Mouse (Mus musculus) liver, embryonic 14.5 days (tissue): ENCODE measurements around the gene Apbb1ip. TPM values are rescaled to one million over a fixed set of nuclear protein-coding genes. Genes with fewer than 3 reads are reported as not detected.

Experiments used
- ATAC-seq: fragments of 200-750 bp; cut with Nextera tagmentation; 2 replicates; pipeline ENCODE4 v1.8.0; 2017; ENCODE audit warnings: moderate number of reproducible peaks, mild to moderate bottlenecking, moderate library complexity; ENCODE audit not compliant: insufficient read depth
- DNase-seq, 3 experiments: peaks; one replicate each; pipeline ENCODE4 v3.0.0-alpha.2; 2012 to 2013; ENCODE audit warnings: low read depth in 3 of 3, low spot score in 3 of 3
- H3K27ac ChIP-seq: fragments of 300-500 bp; sonication (generic); 2 replicates; pipeline ENCODE4 v1.5.1; 2014; ENCODE audit warnings: moderate library complexity, mild to moderate bottlenecking, control low read depth, inconsistent platforms
- H3K27me3 ChIP-seq: fragments of 300-500 bp; sonication (generic); 2 replicates; pipeline ENCODE4 v1.6.1; 2014; ENCODE audit warnings: mild to moderate bottlenecking, low read length, moderate library complexity; ENCODE audit not compliant: control insufficient read depth, insufficient read depth
- H3K36me3 ChIP-seq: fragments of 300-500 bp; sonication (generic); replicated peaks from 2 replicates; pipeline ENCODE4 v1.6.1; 2014; ENCODE audit warnings: low read depth; ENCODE audit not compliant: control insufficient read depth, insufficient read depth
- H3K4me1 ChIP-seq, 2 experiments: fragments of 200-500 bp in 1 of 2; fragments of 300-500 bp in 1 of 2; sonication (generic) in 1 of 2; replicated peaks; 2 replicates each; pipeline ENCODE4 v1.6.1; 2012 to 2014; ENCODE audit warnings: antibody characterized with exemption in 1 of 2, inconsistent platforms in 1 of 2, low read length in 1 of 2; ENCODE audit not compliant: control insufficient read depth in 2 of 2, insufficient read depth in 2 of 2
- H3K4me2 ChIP-seq: fragments of 300-500 bp; sonication (generic); 2 replicates; pipeline ENCODE4 v1.6.1; 2014; ENCODE audit warnings: low read depth, mild to moderate bottlenecking, control low read depth, moderate library complexity
- H3K4me3 ChIP-seq, 2 experiments: fragments of 200-500 bp in 1 of 2; fragments of 300-500 bp in 1 of 2; sonication (generic) in 1 of 2; 2 replicates each; pipeline ENCODE4 v1.5.1; 2012 to 2014; ENCODE audit warnings: low read depth in 2 of 2, low read length in 2 of 2, mild to moderate bottlenecking in 2 of 2, control low read depth in 1 of 2, inconsistent platforms in 1 of 2, moderate library complexity in 1 of 2; ENCODE audit not compliant: insufficient read depth in 1 of 2
- H3K9ac ChIP-seq: fragments of 300-500 bp; sonication (generic); replicated peaks from 2 replicates; pipeline ENCODE4 v1.6.1; 2014; ENCODE audit warnings: mild to moderate bottlenecking, control low read depth, moderate library complexity
- H3K9me3 ChIP-seq: fragments of 300-500 bp; sonication (generic); 2 replicates; pipeline ENCODE4 v1.6.1; 2016; ENCODE audit warnings: low read length, mixed read lengths; ENCODE audit not compliant: control insufficient read depth
- CTCF ChIP-seq: IDR thresholded peaks from 2 replicates; pipeline ENCODE4 v1.5.1; 2016; ENCODE audit warnings: antibody characterized with exemption, low read depth, control low read depth
- EP300 ChIP-seq: IDR thresholded peaks from 2 replicates; pipeline ENCODE4 v1.6.1; 2016; ENCODE audit warnings: antibody characterized with exemption, low read depth
- WGBS: fragments of 180-500 bp; shearing (Covaris S2); extraction: QIAGEN DNeasy Blood & Tissue Kit; methylation state at CpG from one replicate; pipeline ENCODE4 v1.1.7; 2014; ENCODE audit not compliant: insufficient replicate concordance; 5-methylcytosine and 5-hydroxymethylcytosine counted together
- polyA plus RNA-seq, 2 experiments: library from polyadenylated mRNA; depleted of rRNA in 1 of 2; stranded (reverse) in 1 of 2; unstranded in 1 of 2; fragments of >200 nt; fragmentation: Nextera tagmentation in 1 of 2; extraction: Ambion mirVana in 1 of 2; gene quantifications; 2 replicates each; pipeline versions ENCODE4 v1.2.1 to v1.2.3; 2012 to 2014

The Apbb1ip gene
- polyA plus RNA-seq, 2 experiments: 7.3 to 10.6 TPM

DNA sequence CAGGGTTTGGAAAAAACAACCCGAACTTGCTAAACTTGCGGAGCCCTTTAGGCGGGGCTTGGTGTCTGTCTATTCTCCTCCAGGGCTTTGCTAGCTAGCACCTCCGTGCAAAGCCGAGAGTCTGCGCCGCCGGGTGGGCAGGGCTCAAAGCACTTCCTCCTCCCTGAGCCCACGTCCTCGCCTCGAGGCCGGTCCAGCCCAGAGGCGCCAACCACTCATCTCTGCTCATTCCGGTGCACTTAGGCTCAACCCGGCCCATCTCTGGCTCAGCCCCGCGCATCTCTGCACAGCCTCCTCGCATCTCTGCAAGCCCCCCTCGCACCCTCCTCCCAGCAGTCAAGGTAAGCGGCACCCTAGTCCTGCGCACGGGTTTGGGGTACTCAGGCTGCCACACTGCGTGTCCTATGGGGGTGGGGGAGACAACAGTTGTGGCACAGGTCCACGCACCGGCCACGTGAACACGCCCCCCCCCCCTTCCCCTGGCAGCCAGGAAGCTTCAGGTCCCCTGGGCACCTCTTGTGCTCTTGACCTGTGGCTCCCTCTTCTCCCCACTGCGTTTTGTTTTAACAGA, 372 bp downstream of the Apbb1ip start:
- Histone ChIP-seq H3K9me3 (no peaks in the 10 kb centered on the region), H3K27ac (peak overlapping the region; percentile 74), H3K9ac (peak overlapping the region; percentile 73), H3K4me2 (peak overlapping the region; percentile 89), H3K36me3 (no peaks in the 10 kb centered on the region), H3K4me3 (peak overlapping the region; percentile 55 to 67), H3K4me1 (peaks cover 10 to 21% of the 10 kb centered on the region in 2 experiments), H3K27me3 (no peaks in the 10 kb centered on the region)
- DNase-seq: peak in 2 of 3 experiments; percentile 52 to 55
- ATAC-seq: peak; percentile 83
- TF ChIP-seq CTCF (no peak; the same call in 1 of the 2 replicates), EP300 (no peak)
- under 1% methylated on average over 28 of the region's 28 CpGs for WGBS

- ATAC-seq (peak; percentile 63), DNase-seq (peak in 1 of 3 experiments; percentile 48)
- peak overlapping the region; percentile 73 for H3K9ac ChIP-seq
- 4% methylated on average over 8 of the region's 8 CpGs for WGBS
- H3K4me3 ChIP-seq: peak overlapping the region; percentile 55 to 67
- H3K4me1 ChIP-seq: peaks cover 10 to 25% of the 10 kb centered on the region in 2 experiments
- H3K36me3 ChIP-seq: no peaks in the 10 kb centered on the region
- no peaks in the 10 kb centered on the region for H3K27me3 ChIP-seq
- H3K9me3 ChIP-seq: no peaks in the 10 kb centered on the region
- TF ChIP-seq CTCF (no peak), EP300 (peak; percentile 47)
- peak overlapping the region; percentile 89 for H3K4me2 ChIP-seq
- peak overlapping the region; percentile 74 for H3K27ac ChIP-seq
Measured at GRCm38 (mm10) chr2:22775213-22775612, 1.3 kb downstream of the Apbb1ip start.

DNA sequence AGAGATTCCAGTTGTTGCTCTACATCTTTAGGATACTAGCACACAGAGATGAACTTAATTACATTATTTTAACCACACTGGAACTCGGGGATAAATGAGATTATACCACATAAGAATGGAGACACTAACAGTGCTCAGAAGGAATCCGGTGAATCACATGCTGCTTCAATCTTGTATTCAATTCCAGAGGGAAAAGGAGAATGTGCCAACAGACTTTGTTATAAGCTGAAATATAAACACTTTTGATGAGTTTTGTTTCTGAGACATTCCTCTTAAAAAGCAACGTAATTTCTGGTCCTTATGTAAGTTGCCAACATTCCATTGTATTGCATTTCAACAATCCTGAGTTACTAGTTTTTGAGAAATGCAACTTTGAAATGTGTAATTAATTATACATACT, 1.8 kb downstream of the Apbb1ip start:
- no peaks in the 10 kb centered on the region for H3K36me3 ChIP-seq
- TF ChIP-seq CTCF: no peak
- no peak for TF ChIP-seq EP300
- peak overlapping the region; percentile 89 for H3K4me2 ChIP-seq
- H3K9me3 ChIP-seq: no peaks in the 10 kb centered on the region
- ATAC-seq (no peak), DNase-seq (no peak)
- H3K27me3 ChIP-seq: no peaks in the 10 kb centered on the region
- H3K4me3 ChIP-seq: peak overlapping the region; percentile 31 to 67; a peak in 3 of 4 replicates
- peak overlapping the region; percentile 73 for H3K9ac ChIP-seq
- 47% methylated on average over 3 of the region's 3 CpGs for WGBS
- peaks cover 11 to 26% of the 10 kb centered on the region in 2 experiments for H3K4me1 ChIP-seq
- H3K27ac ChIP-seq: peak overlapping the region; percentile 14

- Histone ChIP-seq H3K4me3 (peak overlapping the region in 1 of 2 experiments; percentile 14; a peak in 1 of 4 replicates), H3K4me1 (peaks cover 19 to 32% of the 10 kb centered on the region in 2 experiments), H3K4me2 (peak overlapping the region; percentile 45), H3K36me3 (no peaks in the 10 kb centered on the region), H3K9ac (peak overlapping the region; percentile 10; the same call in 1 of the 2 replicates), H3K9me3 (no peaks in the 10 kb centered on the region), H3K27me3 (no peaks in the 10 kb centered on the region), H3K27ac (peak overlapping the region; percentile 32)
- TF ChIP-seq CTCF (no peak), EP300 (no peak)
- ATAC-seq: no peak
- WGBS: 49% methylated on average over 2 of the region's 2 CpGs
- DNase-seq: no peak
Measured at GRCm38 (mm10) chr2:22776568-22777230, 2.8 kb downstream of the Apbb1ip start.

GRCm38 (mm10) chr2:22777757-22778156, 3.9 kb downstream of the Apbb1ip start:
- Histone ChIP-seq H3K4me2 (peak overlapping the region; percentile 45), H3K27ac (peak overlapping the region; percentile 44), H3K36me3 (no peaks in the 10 kb centered on the region), H3K9me3 (no peaks in the 10 kb centered on the region), H3K4me3 (no peak overlapping the region), H3K27me3 (no peaks in the 10 kb centered on the region), H3K9ac (0 out of 2 replicates have a peak overlapping the region, but pooled peaks have one; percentile 16), H3K4me1 (peaks cover 27 to 39% of the 10 kb centered on the region in 2 experiments)
- ATAC-seq (peak; percentile 29), DNase-seq (peak in 1 of 3 experiments; percentile 38)
- TF ChIP-seq CTCF (no peak), EP300 (peak; percentile 68)
- WGBS: 46% methylated on average over 3 of the region's 3 CpGs
